Mouse (Mus musculus) forebrain, embryonic 15.5 days (tissue): ENCODE measurements around the gene A930002H24Rik. TPM values are rescaled to one million over a fixed set of nuclear protein-coding genes. Genes with fewer than 3 reads are reported as not detected.
A peak's percentile ranks its signal among the peaks of the same experiment; 100 is the strongest.

ENCODE experiments used
- ATAC-seq: fragments of 200-750 bp; cut with Nextera tagmentation; replicated peaks from 2 replicates; pipeline ENCODE4 v1.8.0; 2017; ENCODE audit warnings: mild to moderate bottlenecking, moderate TSS enrichment, moderate library complexity
- H3K27ac ChIP-seq: fragments of 300-500 bp; sonication (generic); replicated peaks from 2 replicates; pipeline ENCODE4 v1.5.1; 2015; ENCODE audit warnings: mild to moderate bottlenecking, inconsistent platforms
- H3K27me3 ChIP-seq: fragments of 300-500 bp; sonication (generic); 2 replicates; pipeline ENCODE4 v1.6.1; 2015; ENCODE audit warnings: inconsistent platforms
- H3K36me3 ChIP-seq: fragments of 300-500 bp; sonication (generic); 2 replicates; pipeline ENCODE4 v1.6.1; 2015; ENCODE audit warnings: mild to moderate bottlenecking, inconsistent platforms
- H3K4me1 ChIP-seq: fragments of 300-500 bp; sonication (generic); 2 replicates; pipeline ENCODE4 v1.6.1; 2015; ENCODE audit warnings: inconsistent platforms
- H3K4me2 ChIP-seq: fragments of 300-500 bp; sonication (generic); replicated peaks from 2 replicates; pipeline ENCODE4 v1.6.1; 2015; ENCODE audit warnings: mild to moderate bottlenecking, inconsistent platforms
- H3K4me3 ChIP-seq: fragments of 300-500 bp; sonication (generic); 2 replicates; pipeline ENCODE4 v1.5.1; 2015; ENCODE audit warnings: mild to moderate bottlenecking, inconsistent platforms
- H3K9ac ChIP-seq: fragments of 300-500 bp; sonication (generic); replicated peaks from 2 replicates; pipeline ENCODE4 v1.6.1; 2015; ENCODE audit warnings: mild to moderate bottlenecking, inconsistent platforms
- H3K9me3 ChIP-seq: fragments of 300-500 bp; sonication (generic); 2 replicates; pipeline ENCODE4 v1.6.1; 2016; ENCODE audit warnings: inconsistent platforms
- WGBS: fragments of 180-500 bp; shearing (Covaris S2); methylation state at CpG from one replicate; pipeline ENCODE4 v1.1.7; 2015; ENCODE audit warnings: mixed read lengths; 5-methylcytosine and 5-hydroxymethylcytosine counted together
- polyA plus RNA-seq: library from polyadenylated mRNA; unstranded; fragments of >200 nt; fragmentation: Nextera tagmentation; extraction: Ambion mirVana; gene quantifications from 2 replicates; pipeline ENCODE4 v1.2.1, GENCODE M21; 2015

A930002H24Rik gene
- 2.0 and 2.9 TPM in 2 replicates for polyA plus RNA-seq

DNA sequence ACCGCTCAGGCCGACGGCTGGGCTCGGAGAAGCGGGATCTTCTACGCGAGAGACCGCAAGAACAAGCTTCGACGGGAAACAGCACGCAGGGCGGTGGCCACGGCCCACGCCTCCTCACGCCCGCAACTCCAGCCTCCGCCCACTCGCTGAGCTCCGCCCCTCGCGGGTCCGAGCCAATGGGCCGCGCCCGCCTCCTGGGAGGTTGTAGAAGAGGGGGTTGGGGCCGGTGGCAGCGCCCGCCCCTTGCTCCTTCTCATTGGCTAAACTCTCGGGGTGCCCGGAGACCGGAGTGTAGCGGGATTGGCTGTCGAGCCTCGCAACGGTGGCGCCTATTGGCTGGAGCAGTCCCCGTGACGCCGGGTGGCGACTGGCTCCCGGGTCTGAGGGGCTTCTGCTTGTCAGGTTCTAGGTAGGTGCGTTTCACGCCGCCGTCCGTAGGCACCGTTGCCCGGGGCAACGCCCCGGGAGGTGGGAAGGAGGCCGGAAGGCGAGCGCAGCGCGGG is at the start of gene A930002H24Rik:
Gene A930002H24Rik (minus strand): TSS at position 145 of the 503 bp plus-strand sequence.
- Histone ChIP-seq H3K36me3 (no peaks in the 10 kb centered on the region), H3K9me3 (no peaks in the 10 kb centered on the region), H3K4me3 (peak within 1 kb of the TSS; percentile 90), H3K27me3 (no peaks in the 10 kb centered on the region), H3K4me1 (peaks cover 14% of the 10 kb centered on the region), H3K9ac (peak within 1 kb of the TSS; percentile 88), H3K27ac (peak within 1 kb of the TSS; percentile 87), H3K4me2 (peak within 1 kb of the TSS; percentile 86)
- ATAC-seq, result peak; percentile 100
- WGBS, result under 1% methylated on average over 54 of the region's 55 CpGs

DNA sequence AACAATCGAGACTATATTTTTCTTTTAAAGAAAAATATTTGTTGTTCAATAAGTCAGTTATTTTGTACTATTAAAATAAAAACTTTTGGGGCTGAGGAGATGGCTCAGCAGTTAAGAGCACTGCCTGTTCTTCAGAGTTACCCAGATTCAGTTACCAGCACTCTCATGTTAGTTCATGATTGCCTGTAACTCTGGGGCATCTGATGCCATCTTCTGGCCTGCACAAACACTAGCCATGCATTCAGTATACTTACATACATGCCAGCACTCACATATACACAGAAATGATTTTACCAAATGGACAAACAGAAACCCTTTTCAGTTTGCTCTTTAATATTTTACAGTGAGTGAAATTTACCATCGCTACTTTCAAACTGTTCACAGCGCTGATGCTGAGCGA is 45.7 kb upstream of the A930002H24Rik start:
- Histone ChIP-seq H3K4me3 (no peak overlapping the region), H3K27ac (no peak overlapping the region), H3K27me3 (no peaks in the 10 kb centered on the region), H3K4me1 (no peaks in the 10 kb centered on the region), H3K9me3 (0 out of 2 replicates have a peak, but pooled peaks cover 4% of the 10 kb centered on the region), H3K36me3 (0 out of 2 replicates have a peak, but pooled peaks cover 2% of the 10 kb centered on the region), H3K9ac (no peak overlapping the region), H3K4me2 (no peak overlapping the region)
- WGBS, result 94% methylated on average over 4 of the region's 4 CpGs
- no peak for ATAC-seq

DNA sequence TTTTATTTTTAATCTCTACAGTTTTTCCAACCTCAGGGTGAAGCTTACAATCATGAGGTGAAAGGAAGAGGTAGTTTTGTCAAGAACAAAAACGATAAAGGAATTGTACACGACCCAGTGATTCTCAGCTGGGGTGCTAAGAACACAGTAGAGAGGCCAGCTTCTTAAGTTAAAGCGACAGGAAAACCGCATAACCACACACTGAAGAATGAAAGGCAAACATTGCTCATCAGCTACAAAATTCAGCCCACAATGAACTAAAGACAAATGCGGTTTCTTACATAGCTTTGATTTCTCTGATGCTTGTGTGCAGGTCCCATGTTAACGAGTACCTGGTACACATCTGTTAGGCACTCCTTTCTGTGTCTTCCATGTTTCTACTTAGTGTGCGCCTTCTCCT is 33.5 kb upstream of the A930002H24Rik start:
- H3K4me3 ChIP-seq, result no peak overlapping the region
- H3K27me3 ChIP-seq, result no peaks in the 10 kb centered on the region
- peaks cover 6% of the 10 kb centered on the region; the same call in 1 of the 2 replicates for H3K36me3 ChIP-seq
- 63% methylated on average over 7 of the region's 7 CpGs for WGBS
- H3K4me2 ChIP-seq, result no peak overlapping the region
- no peak overlapping the region for H3K9ac ChIP-seq
- H3K4me1 ChIP-seq, result no peaks in the 10 kb centered on the region
- ATAC-seq, result no peak
- no peak overlapping the region for H3K27ac ChIP-seq
- H3K9me3 ChIP-seq, result no peaks in the 10 kb centered on the region

DNA sequence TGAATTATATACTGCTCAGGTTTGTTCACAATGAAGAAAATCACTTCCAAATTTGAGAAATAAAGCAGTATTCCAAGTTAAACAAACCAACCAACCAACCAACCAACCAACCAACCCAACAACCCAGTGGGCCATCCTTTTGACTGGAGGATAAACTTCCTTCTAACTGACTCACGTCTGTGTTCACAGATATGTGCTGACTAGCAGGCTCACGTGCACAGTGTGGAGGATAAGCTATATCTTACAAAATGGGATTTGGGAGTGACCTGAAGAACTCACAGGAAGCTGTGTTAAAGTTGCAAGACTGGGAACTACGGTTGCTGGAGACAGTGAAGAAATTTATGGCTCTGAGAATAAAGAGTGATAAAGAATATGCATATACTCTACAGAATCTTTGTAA is 32.2 kb upstream of the A930002H24Rik start:
- Histone ChIP-seq H3K27ac (no peak overlapping the region), H3K4me3 (no peak overlapping the region), H3K4me1 (no peaks in the 10 kb centered on the region), H3K4me2 (no peak overlapping the region), H3K27me3 (no peaks in the 10 kb centered on the region), H3K36me3 (peaks cover 6% of the 10 kb centered on the region; the same call in 1 of the 2 replicates), H3K9ac (no peak overlapping the region), H3K9me3 (no peaks in the 10 kb centered on the region)
- 88% methylated on average over 3 of the region's 3 CpGs for WGBS
- no peak for ATAC-seq

DNA sequence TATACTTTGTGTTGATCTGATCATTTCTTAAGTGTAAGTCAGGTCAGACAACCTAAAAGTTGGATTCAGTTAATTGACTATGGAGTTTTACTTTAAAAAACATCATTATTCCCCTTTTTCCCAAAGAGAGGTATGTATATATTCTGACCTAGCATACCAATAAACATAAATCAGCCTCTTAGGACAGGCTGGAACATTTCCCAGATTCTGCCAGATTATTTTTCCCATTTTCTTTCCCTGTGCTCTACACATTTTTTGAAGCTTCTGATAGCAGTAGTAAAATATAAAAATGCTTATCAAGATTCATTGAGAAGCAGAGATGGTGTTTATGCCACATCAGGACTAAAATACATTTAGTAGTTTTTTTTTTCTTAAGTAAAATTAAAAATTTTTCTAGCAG is 27.0 kb upstream of the A930002H24Rik start:
- Histone ChIP-seq H3K36me3 (no peaks in the 10 kb centered on the region), H3K4me3 (no peak overlapping the region), H3K27me3 (no peaks in the 10 kb centered on the region), H3K4me2 (no peak overlapping the region), H3K9me3 (no peaks in the 10 kb centered on the region), H3K9ac (no peak overlapping the region), H3K27ac (no peak overlapping the region), H3K4me1 (no peaks in the 10 kb centered on the region)
- no peak for ATAC-seq

DNA sequence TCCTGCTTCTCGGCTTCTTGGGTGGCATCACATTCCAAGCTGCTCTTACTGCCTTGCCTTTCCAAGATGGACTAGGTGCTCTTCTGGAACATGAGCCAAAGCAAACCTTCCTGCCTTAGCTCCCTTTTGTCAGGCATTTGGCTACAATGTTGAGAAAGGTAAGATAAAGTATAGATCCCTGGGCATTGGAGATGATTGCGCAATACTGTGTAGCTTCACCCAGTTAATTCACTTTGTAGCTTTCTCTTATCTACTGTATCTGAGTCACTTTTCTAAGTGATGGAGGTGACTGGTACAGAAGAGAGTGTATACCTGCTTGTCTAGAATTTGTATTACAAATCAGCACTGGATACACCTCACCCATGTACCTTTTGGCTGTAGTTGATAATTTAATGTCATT is 23.4 kb upstream of the A930002H24Rik start:
- Histone ChIP-seq H3K4me3 (no peak overlapping the region), H3K9ac (no peak overlapping the region), H3K4me2 (no peak overlapping the region), H3K9me3 (no peaks in the 10 kb centered on the region), H3K4me1 (no peaks in the 10 kb centered on the region), H3K27me3 (no peaks in the 10 kb centered on the region), H3K36me3 (no peaks in the 10 kb centered on the region), H3K27ac (no peak overlapping the region)
- WGBS, result 95% methylated on average over 2 of the region's 2 CpGs
- no peak for ATAC-seq

DNA sequence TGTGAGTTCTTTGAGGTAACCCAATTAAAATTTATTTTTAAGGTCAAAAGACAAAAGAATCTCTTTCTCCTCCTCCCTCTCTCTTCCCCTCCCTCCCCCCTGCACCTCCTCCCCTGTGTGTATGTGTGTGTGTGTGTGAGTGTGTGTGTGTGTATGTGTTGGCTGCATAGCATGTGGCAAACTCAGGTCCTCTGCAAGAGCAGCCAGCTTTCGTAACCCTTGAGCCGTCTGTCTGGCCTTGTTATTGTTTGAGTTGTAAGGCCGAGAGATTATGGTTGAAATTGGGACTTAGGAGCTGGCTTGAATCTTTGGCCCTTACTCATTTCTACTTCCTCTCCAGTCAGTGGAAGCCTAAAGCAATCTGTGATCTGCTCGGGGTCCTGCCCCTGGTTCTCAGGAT is 16.4 kb upstream of the A930002H24Rik start:
- no peaks in the 10 kb centered on the region for H3K9me3 ChIP-seq
- H3K27ac ChIP-seq, result no peak overlapping the region
- no peaks in the 10 kb centered on the region for H3K4me1 ChIP-seq
- H3K9ac ChIP-seq, result no peak overlapping the region
- no peak overlapping the region for H3K4me3 ChIP-seq
- H3K36me3 ChIP-seq, result no peaks in the 10 kb centered on the region
- no peaks in the 10 kb centered on the region for H3K27me3 ChIP-seq
- WGBS, result 86% methylated on average over 4 of the region's 4 CpGs
- no peak for ATAC-seq
- no peak overlapping the region for H3K4me2 ChIP-seq

DNA sequence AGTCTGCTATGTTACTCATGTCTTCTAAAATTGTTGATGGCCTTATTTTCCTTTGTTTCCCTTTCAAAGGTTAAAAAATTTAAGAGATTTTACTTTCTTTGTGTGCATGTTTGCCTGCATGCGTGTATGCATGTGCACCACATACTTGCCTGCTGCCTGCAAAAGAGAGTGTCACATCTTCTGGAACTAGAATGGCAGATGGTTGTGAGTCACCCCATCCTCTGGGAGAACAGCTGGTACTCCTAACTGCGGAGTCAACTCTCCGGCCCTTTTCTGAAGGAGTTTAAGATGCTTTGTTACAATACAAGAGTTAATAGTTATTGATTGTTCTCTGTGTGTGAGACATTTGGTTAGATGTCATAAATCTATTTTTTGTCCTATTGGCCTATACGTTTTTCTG is 15.3 kb upstream of the A930002H24Rik start:
- H3K4me1 ChIP-seq, result no peaks in the 10 kb centered on the region
- no peak overlapping the region for H3K9ac ChIP-seq
- WGBS, result 73% methylated on average over 4 of the region's 4 CpGs
- no peaks in the 10 kb centered on the region for H3K9me3 ChIP-seq
- ATAC-seq, result 0 out of 2 replicates have a peak, but pooled peaks have one; percentile 55
- H3K36me3 ChIP-seq, result no peaks in the 10 kb centered on the region
- H3K4me3 ChIP-seq, result no peak overlapping the region
- no peak overlapping the region for H3K27ac ChIP-seq
- no peaks in the 10 kb centered on the region for H3K27me3 ChIP-seq
- H3K4me2 ChIP-seq, result no peak overlapping the region

- no peak for ATAC-seq
- H3K9ac ChIP-seq, result no peak overlapping the region
- no peaks in the 10 kb centered on the region for H3K4me1 ChIP-seq
- no peaks in the 10 kb centered on the region for H3K9me3 ChIP-seq
- no peak overlapping the region for H3K4me2 ChIP-seq
- no peak overlapping the region for H3K4me3 ChIP-seq
- no peaks in the 10 kb centered on the region for H3K36me3 ChIP-seq
- no peak overlapping the region for H3K27ac ChIP-seq
- WGBS, result 91% methylated on average over 7 of the region's 7 CpGs
- H3K27me3 ChIP-seq, result no peaks in the 10 kb centered on the region
These were observed 8.2 kb upstream of the A930002H24Rik start for GRCm38 (mm10) chr17:63871773-63872172.

DNA sequence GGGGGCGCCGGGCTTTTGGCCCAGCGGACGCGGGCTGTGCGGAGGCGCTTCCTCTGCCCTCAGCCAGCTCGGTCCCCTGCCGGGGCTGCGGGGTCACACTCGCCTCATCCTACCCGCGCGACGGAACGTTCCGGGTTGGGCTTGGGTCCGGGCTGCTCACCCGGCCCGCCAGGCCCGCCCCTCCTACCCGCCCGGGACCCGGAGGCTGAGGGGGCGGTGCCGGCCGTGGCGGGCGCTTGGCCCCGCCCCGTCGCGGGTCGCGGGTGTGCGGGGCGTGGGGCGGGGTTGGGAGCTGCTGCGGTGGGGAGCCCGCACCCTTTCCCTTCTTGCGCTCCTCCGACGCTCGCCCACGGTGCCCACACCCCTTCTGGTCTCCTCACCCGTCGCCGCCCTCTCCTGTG is 580 bp upstream of the A930002H24Rik start:
- Histone ChIP-seq H3K9me3 (no peaks in the 10 kb centered on the region), H3K4me3 (peak overlapping the region; percentile 90), H3K27me3 (no peaks in the 10 kb centered on the region), H3K4me1 (peaks cover 14% of the 10 kb centered on the region), H3K36me3 (no peaks in the 10 kb centered on the region), H3K4me2 (peak overlapping the region; percentile 86), H3K9ac (peak overlapping the region; percentile 88), H3K27ac (peak overlapping the region; percentile 87)
- under 1% methylated on average over 42 of the region's 48 CpGs for WGBS
- ATAC-seq, result peak; percentile 78

- Histone ChIP-seq H3K4me1 (peaks cover 14% of the 10 kb centered on the region), H3K27ac (peak within 1 kb of the TSS; percentile 87), H3K27me3 (no peaks in the 10 kb centered on the region), H3K9me3 (no peaks in the 10 kb centered on the region), H3K36me3 (no peaks in the 10 kb centered on the region), H3K4me3 (peak within 1 kb of the TSS; percentile 90), H3K9ac (peak within 1 kb of the TSS; percentile 88), H3K4me2 (peak within 1 kb of the TSS; percentile 86)
- WGBS, result 2% methylated on average over 41 of the region's 41 CpGs
- peak; percentile 37 for ATAC-seq
These were observed 470 bp downstream of the A930002H24Rik start, which contains the start of gene Fer for GRCm38 (mm10) chr17:63863012-63863630. TSS of gene Fer (plus strand) at chr17:63863062.

DNA sequence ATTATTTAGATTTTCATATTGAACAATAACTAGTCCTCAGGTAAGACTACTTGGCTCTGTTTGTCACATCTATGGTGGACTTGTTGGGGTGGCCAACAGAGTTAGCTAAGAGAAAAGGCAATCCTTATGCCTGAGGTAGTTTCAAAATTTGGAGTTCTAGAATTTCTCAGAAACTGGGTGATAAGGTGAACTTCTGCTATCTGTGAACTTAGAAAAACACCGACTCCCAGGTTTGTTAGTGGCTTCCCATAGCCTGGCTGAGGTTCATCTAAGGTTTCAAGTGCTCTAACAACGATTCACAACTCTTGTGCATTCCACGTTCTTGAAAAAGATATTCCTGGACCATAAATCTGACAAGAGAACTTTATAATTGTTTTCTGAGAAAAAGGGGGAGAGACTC is 1.2 kb downstream of the A930002H24Rik start:
- Histone ChIP-seq H3K36me3 (no peaks in the 10 kb centered on the region), H3K4me1 (peaks cover 14% of the 10 kb centered on the region), H3K9ac (no peak overlapping the region), H3K4me2 (no peak overlapping the region), H3K9me3 (no peaks in the 10 kb centered on the region), H3K4me3 (no peak overlapping the region), H3K27me3 (no peaks in the 10 kb centered on the region), H3K27ac (no peak overlapping the region)
- no peak for ATAC-seq
- 79% methylated on average over 3 of the region's 3 CpGs for WGBS

- Histone ChIP-seq H3K4me3 (no peak overlapping the region), H3K9me3 (no peaks in the 10 kb centered on the region), H3K9ac (no peak overlapping the region), H3K27me3 (no peaks in the 10 kb centered on the region), H3K27ac (no peak overlapping the region), H3K4me2 (no peak overlapping the region), H3K36me3 (no peaks in the 10 kb centered on the region), H3K4me1 (peaks cover 14% of the 10 kb centered on the region)
- 37% methylated on average over 4 of the region's 4 CpGs for WGBS
- ATAC-seq, result no peak
These were observed 2.6 kb downstream of the A930002H24Rik start for GRCm38 (mm10) chr17:63860988-63861387.
